Mouse (Mus musculus): ENCODE data around the gene Slc11a1. TPM values are rescaled to one million over a fixed set of nuclear protein-coding genes. Genes with fewer than 3 reads are reported as not detected.
"Not testable (repeated sequence)": the region's sequence is repeated elsewhere in the genome, so short reads cannot be mapped to it uniquely, and the experiment has no call there.

Gene Slc11a1
- total RNA-seq (2021) = 1 to 10 TPM; 2.5 to 3.2 TPM

- DNase-seq (ENCODE audit: low spot score) = no peak
- intact Hi-C loops (cut with DNase I) = no loop called here
These were observed at the start of gene Slc11a1 for GRCm38 (mm10) chr1:74374980-74375379. Gene Slc11a1, plus strand, starts transcription at chr1:74375195.

GRCm38 (mm10) chr1:74326916-74327315, 48.1 kb upstream of the Slc11a1 start:
- intact Hi-C loops (cut with DNase I); DNase-seq (ENCODE audit: low spot score): not testable (repeated sequence)

GRCm38 (mm10) chr1:74329899-74330431, 45.0 kb upstream of the Slc11a1 start:
- no peak for DNase-seq (ENCODE audit: low spot score)
- intact Hi-C loops (cut with DNase I) = loop anchor here (2.0 kb wide), 1 partner anchor 13 kb away; no protein-coding TSS in a partner anchor

- peak; percentile 42 for DNase-seq (ENCODE audit: low spot score)
- intact Hi-C loops (cut with DNase I) = loop anchor here (2.0 kb wide), 1 partner anchor 14 kb away; no protein-coding TSS in a partner anchor
These were observed 43.8 kb upstream of the Slc11a1 start for GRCm38 (mm10) chr1:74331046-74331681.

- DNase-seq (ENCODE audit: low spot score) = peak; percentile 91
- intact Hi-C loops (cut with DNase I) = loop anchor here (2.0 kb wide), 1 partner anchor 58 kb away; the partner anchor contains the start of gene Ctdsp1
These were observed 42.7 kb upstream of the Slc11a1 start for GRCm38 (mm10) chr1:74332241-74332763.

GRCm38 (mm10) chr1:74332930-74333329, 42.1 kb upstream of the Slc11a1 start:
- intact Hi-C loops (cut with DNase I) = loop anchor here (2.0 kb wide), 1 partner anchor 58 kb away; the partner anchor contains the start of gene Ctdsp1

GRCm38 (mm10) chr1:74334607-74335006, 40.4 kb upstream of the Slc11a1 start:
- no peak for DNase-seq (ENCODE audit: low spot score)

More at GRCm38 (mm10) chr1:74332930-74333329, 42.1 kb upstream of the Slc11a1 start:
- no peak for DNase-seq (ENCODE audit: low spot score)

GRCm38 (mm10) chr1:74335033-74335432, 40.0 kb upstream of the Slc11a1 start:
- DNase-seq (ENCODE audit: low spot score) = peak; percentile 42
- intact Hi-C loops (cut with DNase I) = no loop called here

More at GRCm38 (mm10) chr1:74334607-74335006, 40.4 kb upstream of the Slc11a1 start:
- intact Hi-C loops (cut with DNase I) = no loop called here

GRCm38 (mm10) chr1:74335436-74336170, 39.4 kb upstream of the Slc11a1 start:
- intact Hi-C loops (cut with DNase I) = no loop called here
- DNase-seq (ENCODE audit: low spot score) = no peak

- no peak for DNase-seq (ENCODE audit: low spot score)
- intact Hi-C loops (cut with DNase I) = no loop called here
These were observed 37.7 kb upstream of the Slc11a1 start for GRCm38 (mm10) chr1:74337241-74337771.

- DNase-seq (ENCODE audit: low spot score) = no peak
- intact Hi-C loops (cut with DNase I) = no loop called here
These were observed 37.0 kb upstream of the Slc11a1 start for GRCm38 (mm10) chr1:74338013-74338412.

- no peak for DNase-seq (ENCODE audit: low spot score)
- intact Hi-C loops (cut with DNase I) = no loop called here
These were observed 36.4 kb upstream of the Slc11a1 start for GRCm38 (mm10) chr1:74338626-74339025.

GRCm38 (mm10) chr1:74339917-74340316, 35.1 kb upstream of the Slc11a1 start:
- intact Hi-C loops (cut with DNase I) = loop anchor here (5.0 kb wide), 1 partner anchor 198 kb away; no protein-coding TSS in a partner anchor

GRCm38 (mm10) chr1:74340361-74340764, 34.6 kb upstream of the Slc11a1 start:
- DNase-seq (ENCODE audit: low spot score) = peak; percentile 32
- intact Hi-C loops (cut with DNase I) = loop anchor here (5.0 kb wide), 1 partner anchor 198 kb away; no protein-coding TSS in a partner anchor

More at GRCm38 (mm10) chr1:74339917-74340316, 35.1 kb upstream of the Slc11a1 start:
- DNase-seq (ENCODE audit: low spot score) = no peak

- intact Hi-C loops (cut with DNase I) = loop anchor here (5.0 kb wide), 1 partner anchor 199 kb away; no protein-coding TSS in a partner anchor
- DNase-seq (ENCODE audit: low spot score) = not testable (repeated sequence)
These were observed 34.0 kb upstream of the Slc11a1 start for GRCm38 (mm10) chr1:74340992-74341391.

- no peak for DNase-seq (ENCODE audit: low spot score)
- intact Hi-C loops (cut with DNase I) = loop anchor here (5.0 kb wide), 1 partner anchor 200 kb away; no protein-coding TSS in a partner anchor
These were observed 33.1 kb upstream of the Slc11a1 start for GRCm38 (mm10) chr1:74341898-74342297.

GRCm38 (mm10) chr1:74342308-74342707, 32.7 kb upstream of the Slc11a1 start:
- intact Hi-C loops (cut with DNase I) = loop anchor here (5.0 kb wide), 1 partner anchor 200 kb away; no protein-coding TSS in a partner anchor
- DNase-seq (ENCODE audit: low spot score) = no peak

GRCm38 (mm10) chr1:74343161-74343560, 31.8 kb upstream of the Slc11a1 start:
- intact Hi-C loops (cut with DNase I) = loop anchor here (5.0 kb wide), 1 partner anchor 201 kb away; no protein-coding TSS in a partner anchor

GRCm38 (mm10) chr1:74344163-74344916, 30.7 kb upstream of the Slc11a1 start:
- no peak for DNase-seq (ENCODE audit: low spot score)
- intact Hi-C loops (cut with DNase I) = loop anchor here (5.0 kb wide), 1 partner anchor 202 kb away; no protein-coding TSS in a partner anchor

More at GRCm38 (mm10) chr1:74343161-74343560, 31.8 kb upstream of the Slc11a1 start:
- DNase-seq (ENCODE audit: low spot score) = no peak

Measured in heart, postnatal 25 days (tissue).